Mouse (Mus musculus): ENCODE data around the gene Smyd3. TPM values are rescaled to one million over a fixed set of nuclear protein-coding genes. Genes with fewer than 3 reads are reported as not detected.

Gene Smyd3
- polyA plus RNA-seq, 1 experiment from 2014 or later, result 28.3 TPM

DNA sequence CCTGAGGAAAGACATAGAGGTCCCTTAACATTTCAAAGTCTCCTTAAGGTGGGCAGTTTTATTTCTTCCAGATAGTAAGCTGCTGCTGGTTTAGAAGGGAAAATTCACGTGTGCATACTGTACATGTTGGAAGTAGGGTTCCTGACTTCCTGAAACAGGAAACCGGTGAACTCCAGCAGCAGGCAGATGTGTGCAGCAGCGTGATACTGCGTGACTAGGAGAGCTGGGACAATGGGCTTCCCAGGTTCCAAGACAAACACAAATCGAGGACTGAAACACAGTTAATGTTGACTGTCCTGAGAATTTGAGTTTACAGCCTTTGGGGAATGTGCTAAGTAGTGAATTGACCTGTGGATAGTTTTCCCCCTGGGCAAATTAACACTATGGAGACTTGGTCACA lies 434.7 kb downstream of the Smyd3 start:
- no peaks in the 10 kb centered on the region for H3K4me1 ChIP-seq (ENCODE audit: control insufficient read depth, insufficient read depth, low read depth, low read length)
- H3K4me2 ChIP-seq (ENCODE audit: low read length), result no peak overlapping the region
- H3K36me3 ChIP-seq (ENCODE audit: control insufficient read depth, insufficient read depth, low read length), result no peaks in the 10 kb centered on the region
- ATAC-seq, result no peak
- no peaks in the 10 kb centered on the region for H3K9me3 ChIP-seq (ENCODE audit: control insufficient read depth, low read length)
- H3K4me3 ChIP-seq (ENCODE audit: low read length), result no peak overlapping the region
- H3K9ac ChIP-seq (ENCODE audit: low read depth, low read length), result no peak overlapping the region
- H3K27ac ChIP-seq (ENCODE audit: low read depth, low read length), result no peak overlapping the region
- WGBS, result 78% methylated on average over 5 of the region's 5 CpGs
- no peaks in the 10 kb centered on the region for H3K27me3 ChIP-seq (replicated peaks; ENCODE audit: control insufficient read depth, insufficient read depth, low read length)

DNA sequence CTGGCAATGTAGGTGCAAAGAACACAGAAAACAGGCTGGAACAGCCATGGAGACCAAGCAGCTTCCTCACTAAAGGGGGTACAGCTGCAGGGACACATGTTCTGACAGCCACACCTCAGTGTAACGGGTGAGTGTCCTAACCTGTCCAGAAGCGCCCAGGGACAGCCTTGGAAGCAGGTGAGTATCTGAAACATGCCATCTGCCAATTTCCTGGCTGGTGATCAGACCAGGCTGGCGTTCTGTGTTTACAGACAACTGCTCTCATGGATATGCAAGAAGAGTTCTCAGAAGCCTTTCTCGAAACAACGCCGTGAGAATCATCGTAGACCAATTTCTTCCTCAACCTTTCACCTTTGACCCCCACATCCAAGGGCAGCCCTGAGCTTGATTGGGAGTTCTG lies 444.0 kb downstream of the Smyd3 start:
- Histone ChIP-seq H3K27ac (ENCODE audit: low read depth, low read length) (no peak overlapping the region), H3K9ac (ENCODE audit: low read depth, low read length) (no peak overlapping the region), H3K4me1 (ENCODE audit: control insufficient read depth, insufficient read depth, low read depth, low read length) (no peaks in the 10 kb centered on the region), H3K4me3 (ENCODE audit: low read length) (no peak overlapping the region), H3K9me3 (ENCODE audit: control insufficient read depth, low read length) (no peaks in the 10 kb centered on the region), H3K4me2 (ENCODE audit: low read length) (no peak overlapping the region), H3K27me3 (replicated peaks; ENCODE audit: control insufficient read depth, insufficient read depth, low read length) (no peaks in the 10 kb centered on the region), H3K36me3 (ENCODE audit: control insufficient read depth, insufficient read depth, low read length) (no peaks in the 10 kb centered on the region)
- 85% methylated on average over 7 of the region's 7 CpGs for WGBS
- ATAC-seq, result no peak

GRCm38 (mm10) chr1:179072935-179073654 lies 444.7 kb downstream of the Smyd3 start:
- H3K9ac ChIP-seq (ENCODE audit: low read depth, low read length), result no peak overlapping the region
- WGBS, result 40% methylated on average over 11 of the region's 11 CpGs
- H3K27ac ChIP-seq (ENCODE audit: low read depth, low read length), result no peak overlapping the region
- H3K4me1 ChIP-seq (ENCODE audit: control insufficient read depth, insufficient read depth, low read depth, low read length), result no peaks in the 10 kb centered on the region
- H3K4me3 ChIP-seq (ENCODE audit: low read length), result no peak overlapping the region
- ATAC-seq, result no peak
- no peaks in the 10 kb centered on the region for H3K27me3 ChIP-seq (replicated peaks; ENCODE audit: control insufficient read depth, insufficient read depth, low read length)
- no peak overlapping the region for H3K4me2 ChIP-seq (ENCODE audit: low read length)
- no peaks in the 10 kb centered on the region for H3K9me3 ChIP-seq (ENCODE audit: control insufficient read depth, low read length)
- H3K36me3 ChIP-seq (ENCODE audit: control insufficient read depth, insufficient read depth, low read length), result no peaks in the 10 kb centered on the region

GRCm38 (mm10) chr1:179072406-179072805 lies 445.4 kb downstream of the Smyd3 start:
- H3K9ac ChIP-seq (ENCODE audit: low read depth, low read length), result no peak overlapping the region
- WGBS, result 35% methylated on average over 1 of the region's 1 CpGs
- H3K4me3 ChIP-seq (ENCODE audit: low read length), result no peak overlapping the region
- no peak overlapping the region for H3K27ac ChIP-seq (ENCODE audit: low read depth, low read length)
- no peaks in the 10 kb centered on the region for H3K9me3 ChIP-seq (ENCODE audit: control insufficient read depth, low read length)
- no peaks in the 10 kb centered on the region for H3K36me3 ChIP-seq (ENCODE audit: control insufficient read depth, insufficient read depth, low read length)
- no peak overlapping the region for H3K4me2 ChIP-seq (ENCODE audit: low read length)
- no peak for ATAC-seq
- H3K27me3 ChIP-seq (replicated peaks; ENCODE audit: control insufficient read depth, insufficient read depth, low read length), result no peaks in the 10 kb centered on the region
- H3K4me1 ChIP-seq (ENCODE audit: control insufficient read depth, insufficient read depth, low read depth, low read length), result no peaks in the 10 kb centered on the region

- 93% methylated on average over 1 of the region's 1 CpGs for WGBS
- no peak for ATAC-seq
- H3K4me3 ChIP-seq (ENCODE audit: low read length), result no peak overlapping the region
- H3K27ac ChIP-seq (ENCODE audit: low read depth, low read length), result no peak overlapping the region
- H3K9ac ChIP-seq (ENCODE audit: low read depth, low read length), result no peak overlapping the region
- no peaks in the 10 kb centered on the region for H3K27me3 ChIP-seq (replicated peaks; ENCODE audit: control insufficient read depth, insufficient read depth, low read length)
- no peak overlapping the region for H3K4me2 ChIP-seq (ENCODE audit: low read length)
- no peaks in the 10 kb centered on the region for H3K9me3 ChIP-seq (ENCODE audit: control insufficient read depth, low read length)
- H3K36me3 ChIP-seq (ENCODE audit: control insufficient read depth, insufficient read depth, low read length), result no peaks in the 10 kb centered on the region
- H3K4me1 ChIP-seq (ENCODE audit: control insufficient read depth, insufficient read depth, low read depth, low read length), result peaks cover 2% of the 10 kb centered on the region; the same call in 1 of the 2 replicates
Measured at GRCm38 (mm10) chr1:179068990-179069389, 448.9 kb downstream of the Smyd3 start.

DNA sequence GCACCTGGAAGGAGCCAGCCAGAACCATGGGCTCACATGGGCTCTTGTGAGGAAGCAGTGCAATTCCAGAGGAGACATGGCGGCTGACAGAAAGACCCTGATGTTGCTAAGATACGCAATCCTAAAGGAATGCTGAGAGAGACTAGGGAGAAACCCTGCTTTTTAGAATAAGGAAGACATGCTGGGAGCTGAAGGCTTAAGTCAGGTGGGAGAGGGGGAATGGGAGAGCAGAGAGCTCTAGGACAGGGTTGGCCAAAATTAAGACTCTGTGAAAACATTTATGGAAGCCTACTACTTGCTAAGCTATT lies 452.6 kb downstream of the Smyd3 start:
- no peaks in the 10 kb centered on the region for H3K27me3 ChIP-seq (replicated peaks; ENCODE audit: control insufficient read depth, insufficient read depth, low read length)
- 55% methylated on average over 2 of the region's 2 CpGs for WGBS
- H3K36me3 ChIP-seq (ENCODE audit: control insufficient read depth, insufficient read depth, low read length), result no peaks in the 10 kb centered on the region
- H3K9ac ChIP-seq (ENCODE audit: low read depth, low read length), result no peak overlapping the region
- no peak for ATAC-seq
- peaks cover 19% of the 10 kb centered on the region for H3K4me1 ChIP-seq (ENCODE audit: control insufficient read depth, insufficient read depth, low read depth, low read length)
- no peak overlapping the region for H3K4me2 ChIP-seq (ENCODE audit: low read length)
- no peaks in the 10 kb centered on the region for H3K9me3 ChIP-seq (ENCODE audit: control insufficient read depth, low read length)
- H3K4me3 ChIP-seq (ENCODE audit: low read length), result no peak overlapping the region
- H3K27ac ChIP-seq (ENCODE audit: low read depth, low read length), result no peak overlapping the region

DNA sequence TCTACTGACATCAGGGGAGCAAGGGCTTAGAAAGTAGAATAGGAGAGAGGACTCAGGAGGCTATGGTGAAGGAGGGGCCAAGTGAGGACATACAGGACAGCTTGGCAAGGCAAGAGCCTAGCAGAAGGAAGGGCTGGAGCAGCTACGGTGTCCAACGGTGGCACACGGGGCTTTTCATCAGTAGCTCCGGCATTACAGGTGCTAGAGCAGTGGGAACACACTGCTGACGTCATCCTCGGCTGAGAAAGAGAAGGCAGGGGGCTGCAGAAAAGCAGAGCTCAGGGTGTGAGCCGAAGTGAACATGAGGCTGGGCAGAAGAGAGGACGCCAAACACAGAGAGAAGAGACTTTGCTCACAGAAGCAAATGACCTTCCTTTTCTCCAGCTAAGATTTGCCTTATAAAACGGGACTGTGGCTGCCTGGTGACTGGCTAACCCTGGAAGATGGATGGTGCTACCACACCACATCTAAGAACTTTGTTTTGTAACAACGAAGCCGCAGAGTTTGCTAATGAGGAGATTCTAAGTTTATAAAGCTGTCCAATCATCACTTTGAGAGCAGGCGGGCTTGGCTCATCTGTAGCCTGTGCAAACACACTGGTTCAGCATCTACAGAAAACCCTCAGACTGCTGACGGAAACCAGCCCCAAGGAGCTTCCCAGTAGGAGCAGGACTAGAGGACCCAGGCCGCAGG lies 453.1 kb downstream of the Smyd3 start:
- H3K36me3 ChIP-seq (ENCODE audit: control insufficient read depth, insufficient read depth, low read length), result no peaks in the 10 kb centered on the region
- WGBS, result 80% methylated on average over 14 of the region's 14 CpGs
- H3K4me2 ChIP-seq (ENCODE audit: low read length), result no peak overlapping the region
- H3K4me1 ChIP-seq (ENCODE audit: control insufficient read depth, insufficient read depth, low read depth, low read length), result peaks cover 21% of the 10 kb centered on the region
- H3K4me3 ChIP-seq (ENCODE audit: low read length), result no peak overlapping the region
- no peak for ATAC-seq
- H3K9ac ChIP-seq (ENCODE audit: low read depth, low read length), result no peak overlapping the region
- no peak overlapping the region for H3K27ac ChIP-seq (ENCODE audit: low read depth, low read length)
- H3K27me3 ChIP-seq (replicated peaks; ENCODE audit: control insufficient read depth, insufficient read depth, low read length), result no peaks in the 10 kb centered on the region
- H3K9me3 ChIP-seq (ENCODE audit: control insufficient read depth, low read length), result no peaks in the 10 kb centered on the region

DNA sequence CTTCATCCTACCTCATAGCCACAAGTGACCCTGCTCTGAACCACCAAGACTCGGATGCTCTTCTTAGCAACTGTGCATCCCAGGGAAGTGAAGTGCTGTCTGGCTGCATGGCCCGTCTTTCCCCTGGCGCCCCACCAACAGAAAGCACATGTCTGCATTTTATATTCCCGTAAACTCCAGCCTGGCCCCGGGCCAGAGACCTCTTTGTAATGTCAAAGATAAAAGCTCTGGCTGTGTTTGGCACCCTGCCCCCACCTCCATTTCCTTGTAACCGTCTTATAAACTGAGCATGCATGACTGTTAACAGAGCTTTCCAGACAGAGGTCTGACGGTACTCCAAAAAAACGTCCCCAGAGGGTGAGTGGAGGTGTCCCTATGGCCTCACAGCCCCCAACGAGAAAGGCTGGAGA lies 456.1 kb downstream of the Smyd3 start:
- H3K4me3 ChIP-seq (ENCODE audit: low read length), result no peak overlapping the region
- 11% methylated on average over 9 of the region's 9 CpGs for WGBS
- no peaks in the 10 kb centered on the region for H3K9me3 ChIP-seq (ENCODE audit: control insufficient read depth, low read length)
- no peaks in the 10 kb centered on the region for H3K36me3 ChIP-seq (ENCODE audit: control insufficient read depth, insufficient read depth, low read length)
- H3K4me2 ChIP-seq (ENCODE audit: low read length), result no peak overlapping the region
- H3K27me3 ChIP-seq (replicated peaks; ENCODE audit: control insufficient read depth, insufficient read depth, low read length), result no peaks in the 10 kb centered on the region
- no peak overlapping the region for H3K9ac ChIP-seq (ENCODE audit: low read depth, low read length)
- peak; percentile 66 for ATAC-seq
- no peak overlapping the region for H3K27ac ChIP-seq (ENCODE audit: low read depth, low read length)
- peaks cover 21% of the 10 kb centered on the region for H3K4me1 ChIP-seq (ENCODE audit: control insufficient read depth, insufficient read depth, low read depth, low read length)

DNA sequence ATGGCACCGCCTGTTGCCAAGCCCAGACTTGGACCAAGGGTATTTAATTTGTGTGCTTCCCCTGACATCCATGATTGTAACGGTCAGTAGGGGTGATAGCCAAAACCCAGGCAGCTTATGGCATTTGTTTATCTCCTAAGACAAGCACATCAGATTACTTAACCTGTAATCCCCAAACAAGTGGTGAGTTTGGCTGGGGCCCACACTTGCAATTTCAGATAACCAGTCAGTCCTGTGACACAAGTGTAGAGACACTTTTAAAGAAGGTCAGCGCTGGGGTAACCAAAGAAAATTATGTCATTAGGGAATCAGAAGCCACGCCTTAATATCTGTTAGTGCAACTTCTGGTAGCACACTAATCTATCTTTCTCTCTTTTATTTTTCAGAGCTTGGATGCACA lies 456.8 kb downstream of the Smyd3 start:
- Histone ChIP-seq H3K27ac (ENCODE audit: low read depth, low read length) (no peak overlapping the region), H3K4me1 (ENCODE audit: control insufficient read depth, insufficient read depth, low read depth, low read length) (peaks cover 21% of the 10 kb centered on the region), H3K9me3 (ENCODE audit: control insufficient read depth, low read length) (no peaks in the 10 kb centered on the region)

More for the DNA sequence above, 456.8 kb downstream of the Smyd3 start:
- no peak overlapping the region for H3K9ac ChIP-seq (ENCODE audit: low read depth, low read length)
- no peak overlapping the region for H3K4me3 ChIP-seq (ENCODE audit: low read length)
- ATAC-seq, result no peak; the same call in 1 of the 2 replicates
- WGBS, result 65% methylated on average over 4 of the region's 4 CpGs
- H3K4me2 ChIP-seq (ENCODE audit: low read length), result no peak overlapping the region
- H3K36me3 ChIP-seq (ENCODE audit: control insufficient read depth, insufficient read depth, low read length), result no peaks in the 10 kb centered on the region
- no peaks in the 10 kb centered on the region for H3K27me3 ChIP-seq (replicated peaks; ENCODE audit: control insufficient read depth, insufficient read depth, low read length)
